ENCODE assay signal across 8 mouse cellular contexts in the genomic region with DNA sequence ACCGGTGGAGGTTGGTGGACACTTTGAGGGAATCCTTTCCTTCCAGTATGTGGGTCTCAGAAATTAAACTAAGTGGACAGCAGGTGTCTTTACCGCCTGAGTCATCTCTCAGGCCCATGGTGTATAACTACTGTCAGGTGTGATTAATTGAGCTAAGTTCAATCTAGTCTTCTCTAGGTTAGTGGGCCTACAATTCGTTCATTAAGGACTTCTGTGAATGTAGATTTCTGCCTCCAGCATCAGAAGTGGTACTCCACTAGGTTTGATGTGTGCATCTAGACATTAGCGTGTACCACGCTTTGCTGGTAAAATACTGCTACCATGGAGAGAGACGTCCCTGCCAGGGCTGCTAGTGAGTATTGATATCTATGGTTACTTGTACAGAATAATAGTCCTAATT. TPM values are rescaled to one million over a fixed set of nuclear protein-coding genes. Genes with fewer than 3 reads are reported as not detected.
DNase-seq lines count a peak whose midpoint lies in the region; ATAC-seq lines count a peak whose summit lies in the region.

No protein-coding gene starts in this region.

- peak overlapping the region; percentile 77 for H3K4me3 ChIP-seq in heart, embryonic 16.5 days (ENCODE audit: low read length)
- peak overlapping the region; percentile 68 for H3K4me3 ChIP-seq in hindbrain, embryonic 12.5 days
- H3K4me3 ChIP-seq in midbrain, embryonic 12.5 days, result peak overlapping the region; percentile 60

- H3K4me2 ChIP-seq in heart, embryonic 16.5 days (ENCODE audit: low read depth, low read length), result peak overlapping the region; percentile 57
- peak overlapping the region; percentile 81 for H3K4me2 ChIP-seq in hindbrain, embryonic 12.5 days (replicated peaks)
- H3K4me2 ChIP-seq in midbrain, embryonic 12.5 days (replicated peaks), result peak overlapping the region; percentile 75

- peaks cover 12% of the 10 kb centered on the region for H3K36me3 ChIP-seq in heart, embryonic 16.5 days (ENCODE audit: control insufficient read depth, insufficient read depth)
- H3K36me3 ChIP-seq in hindbrain, embryonic 12.5 days, result no peaks in the 10 kb centered on the region
- H3K36me3 ChIP-seq in midbrain, embryonic 12.5 days, result no peaks in the 10 kb centered on the region

- no peak overlapping the region for H3K27ac ChIP-seq in heart, embryonic 16.5 days (ENCODE audit: low read length)
- no peak overlapping the region for H3K27ac ChIP-seq in hindbrain, embryonic 12.5 days
- H3K27ac ChIP-seq in midbrain, embryonic 12.5 days (replicated peaks), result no peak overlapping the region

- no peaks in the 10 kb centered on the region for H3K27me3 ChIP-seq in heart, embryonic 16.5 days (ENCODE audit: control insufficient read depth, insufficient read depth, low read length)
- H3K27me3 ChIP-seq in hindbrain, embryonic 12.5 days, result no peaks in the 10 kb centered on the region
- H3K27me3 ChIP-seq in midbrain, embryonic 12.5 days, result no peaks in the 10 kb centered on the region

- H3K4me1 ChIP-seq in heart, embryonic 16.5 days (ENCODE audit: control insufficient read depth, insufficient read depth, low read length), result peaks cover 10% of the 10 kb centered on the region
- H3K4me1 ChIP-seq in hindbrain, embryonic 12.5 days, result peaks cover 4% of the 10 kb centered on the region; the same call in 1 of the 2 replicates
- H3K4me1 ChIP-seq in midbrain, embryonic 12.5 days, result peaks cover 4% of the 10 kb centered on the region; the same call in 1 of the 2 replicates

- WGBS in heart, embryonic 16.5 days, result 48% methylated on average over 6 of the region's 6 CpGs
- 56% methylated on average over 6 of the region's 6 CpGs for WGBS in hindbrain, embryonic 12.5 days
- WGBS in midbrain, embryonic 12.5 days, result 61% methylated on average over 6 of the region's 6 CpGs

- no peak for ATAC-seq in heart, embryonic 16.5 days (replicated peaks; ENCODE audit: extremely low read depth, insufficient read depth, low FRiP score)
- ATAC-seq in hindbrain, embryonic 12.5 days (ENCODE audit: low FRiP score), result no peak
- ATAC-seq in midbrain, embryonic 12.5 days (ENCODE audit: low FRiP score, low read depth), result no peak

- DNase-seq in heart, adult 9 months (ENCODE audit: low spot score in 2 of 2), result no peak
- peak; percentile 18 for DNase-seq in MEL-GATA-1-ER (ENCODE audit: extremely low read depth, low read depth)
- no peak for DNase-seq in layer of hippocampus, adult 9-11 months
- no peak for DNase-seq in retina, embryonic 14.5 days (ENCODE audit: low spot score)
- DNase-seq in layer of hippocampus, postnatal 25 days (ENCODE audit: extremely low spot score in 1 of 2, low spot score in 1 of 2), result no peak

- H3K9me3 ChIP-seq in heart, embryonic 16.5 days (replicated peaks; ENCODE audit: control insufficient read depth, low read length), result no peaks in the 10 kb centered on the region; the same call in 1 of the 2 replicates
- no peaks in the 10 kb centered on the region for H3K9me3 ChIP-seq in hindbrain, embryonic 12.5 days (replicated peaks)
- no peaks in the 10 kb centered on the region for H3K9me3 ChIP-seq in midbrain, embryonic 12.5 days

- peak overlapping the region; percentile 80 for H3K9ac ChIP-seq in heart, embryonic 16.5 days (ENCODE audit: low read length)
- H3K9ac ChIP-seq in hindbrain, embryonic 12.5 days, result no peak overlapping the region
- H3K9ac ChIP-seq in midbrain, embryonic 12.5 days (replicated peaks), result peak overlapping the region; percentile 53; the same call in 1 of the 2 replicates

RNA-seq across cellular contexts. Expression of gene Riox2, which starts 1.0 kb away (rescaled TPM):
- 25.3 and 27.5 TPM in 2 replicates for polyA plus RNA-seq in heart, embryonic 16.5 days (2015; fragmentation: Nextera tagmentation; extraction: Ambion mirVana)
- 19.9 and 21.6 TPM in 2 replicates for polyA plus RNA-seq in hindbrain, embryonic 12.5 days (2016; fragmentation: Nextera tagmentation; extraction: Ambion mirVana)
- 19.3 and 19.9 TPM in 2 replicates for polyA plus RNA-seq in midbrain, embryonic 12.5 days (2016; fragmentation: Nextera tagmentation; extraction: Ambion mirVana)
- 10 to 100 TPM; 13.8 to 16.2 TPM for total RNA-seq in layer of hippocampus, postnatal 25 days (2021)
